Mouse (Mus musculus) cortical plate, adult 2 months (tissue): ENCODE results near the gene Mrpl39.

Source experiments
- CTCF ChIP-seq: fragments of 200-500 bp; IDR thresholded peaks from 2 replicates; pipeline ENCODE4 v1.5.1; 2011; ENCODE audit warnings: mild to moderate bottlenecking, control low read depth, low read length; ENCODE audit not compliant: insufficient read depth; ENCODE audit errors: extremely low read depth
- POLR2A ChIP-seq: fragments of 200-500 bp; IDR thresholded peaks from 2 replicates; pipeline ENCODE4 v1.6.1; 2011; ENCODE audit warnings: mild to moderate bottlenecking, low read length, control low read depth; ENCODE audit not compliant: insufficient read depth; ENCODE audit errors: extremely low read depth

DNA sequence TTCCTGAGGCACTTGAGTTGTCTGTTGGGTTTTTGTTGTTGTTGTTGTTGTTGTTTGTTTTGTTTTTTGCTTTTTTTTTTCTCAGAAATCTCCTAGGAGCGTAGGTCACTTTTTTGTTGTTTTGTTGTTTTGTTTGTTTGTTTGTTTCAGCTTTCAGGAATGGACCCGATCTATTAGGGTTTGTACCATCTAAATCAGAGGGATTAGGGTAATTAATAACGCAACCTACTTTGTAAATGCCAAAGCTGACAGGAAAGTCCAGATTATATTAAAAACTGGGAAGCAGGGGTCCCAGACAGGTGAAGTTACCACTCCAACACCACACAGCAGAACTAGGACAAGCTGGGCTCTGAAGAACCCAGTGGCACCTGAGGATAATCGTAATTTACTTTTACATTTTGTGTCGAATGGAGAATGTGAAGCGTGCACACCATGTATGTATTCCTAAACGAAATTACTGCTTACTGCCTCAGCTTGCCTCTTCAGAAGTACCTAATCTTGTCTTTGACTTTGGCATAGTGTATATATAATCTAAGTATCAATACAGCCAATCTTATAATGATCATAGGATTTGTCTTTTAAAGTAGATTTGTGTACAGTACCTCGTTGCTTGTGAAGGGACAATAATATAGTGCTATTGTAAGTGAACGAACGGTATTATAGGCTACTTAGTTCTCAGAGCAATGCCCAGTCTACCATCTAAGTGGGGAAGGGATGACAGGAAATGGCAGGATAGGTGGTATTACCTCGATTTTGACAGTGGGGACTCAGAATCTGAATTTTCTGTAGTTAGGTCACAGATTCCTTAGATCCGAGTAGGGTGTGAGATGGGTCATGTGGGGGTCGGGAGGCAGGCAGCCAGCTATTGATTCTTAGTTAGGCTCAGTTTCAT, 31.5 kb downstream of the Mrpl39 start:
- no peak for TF ChIP-seq CTCF
- no peak for TF ChIP-seq POLR2A
